Mouse (Mus musculus) midbrain, embryonic 14.5 days (tissue): ENCODE measurements around the gene Pak6. TPM values are rescaled to one million over a fixed set of nuclear protein-coding genes. Genes with fewer than 3 reads are reported as not detected.
A peak's percentile ranks its signal among the peaks of the same experiment; 100 is the strongest.

Source experiments
- ATAC-seq: fragments of 200-750 bp; cut with Nextera tagmentation; 2 replicates; pipeline ENCODE4 v1.8.0; 2017; ENCODE audit warnings: moderate number of reproducible peaks, moderate library complexity; ENCODE audit not compliant: low FRiP score, low TSS enrichment
- DNase-seq: peaks from one replicate; pipeline ENCODE4 v3.0.0-alpha.2; 2015
- H3K27ac ChIP-seq: fragments of 300-500 bp; sonication (generic); replicated peaks from 2 replicates; pipeline ENCODE4 v1.5.1; 2014; ENCODE audit warnings: mild to moderate bottlenecking, low read depth, low read length, moderate library complexity
- H3K27me3 ChIP-seq: fragments of 300-500 bp; sonication (generic); 2 replicates; pipeline ENCODE4 v1.6.1; 2014; ENCODE audit warnings: low read length, control low read depth, mixed read lengths; ENCODE audit not compliant: control insufficient read depth, insufficient read depth
- H3K36me3 ChIP-seq: fragments of 300-500 bp; sonication (generic); 2 replicates; pipeline ENCODE4 v1.6.1; 2014; ENCODE audit warnings: low read length, control low read depth; ENCODE audit not compliant: control insufficient read depth, insufficient read depth
- H3K4me1 ChIP-seq: fragments of 300-500 bp; sonication (generic); 2 replicates; pipeline ENCODE4 v1.6.1; 2014; ENCODE audit warnings: mild to moderate bottlenecking, antibody characterized with exemption, low read length, control low read depth; ENCODE audit not compliant: control insufficient read depth, insufficient read depth
- H3K4me2 ChIP-seq: fragments of 300-500 bp; sonication (generic); 2 replicates; pipeline ENCODE4 v1.6.1; 2014; ENCODE audit warnings: mild to moderate bottlenecking, low read length, moderate library complexity
- H3K4me3 ChIP-seq: fragments of 300-500 bp; sonication (generic); replicated peaks from 2 replicates; pipeline ENCODE4 v1.5.1; 2014; ENCODE audit warnings: low read depth, low read length
- H3K9ac ChIP-seq: fragments of 300-500 bp; sonication (generic); replicated peaks from 2 replicates; pipeline ENCODE4 v1.6.1; 2014; ENCODE audit warnings: mild to moderate bottlenecking, low read length, moderate library complexity
- H3K9me3 ChIP-seq: fragments of 300-500 bp; sonication (generic); 2 replicates; pipeline ENCODE4 v1.6.1; 2016; ENCODE audit warnings: low read length, control low read depth, mixed read lengths; ENCODE audit not compliant: control insufficient read depth
- WGBS: fragments of 180-500 bp; shearing (Covaris S2); extraction: QIAGEN DNeasy Blood & Tissue Kit; methylation state at CpG from one replicate; pipeline ENCODE4 v1.1.7; 2014; 5-methylcytosine and 5-hydroxymethylcytosine counted together
- polyA plus RNA-seq: library from polyadenylated mRNA; unstranded; fragments of >200 nt; fragmentation: Nextera tagmentation; extraction: Ambion mirVana; gene quantifications from 2 replicates; pipeline ENCODE4 v1.2.1, GENCODE M21; 2014

Pak6 gene
- polyA plus RNA-seq, 1 experiment from 2014 or later = 32.4 TPM

- no peaks in the 10 kb centered on the region for H3K36me3 ChIP-seq
- WGBS = 57% methylated on average over 8 of the region's 8 CpGs
Measured at GRCm38 (mm10) chr2:118682544-118683260, 19.6 kb downstream of the Pak6 start.

GRCm38 (mm10) chr2:118685088-118685487 lies 22.0 kb downstream of the Pak6 start:
- H3K27me3 ChIP-seq = no peaks in the 10 kb centered on the region
- 93% methylated on average over 4 of the region's 4 CpGs for WGBS
- H3K4me1 ChIP-seq = no peaks in the 10 kb centered on the region
- H3K27ac ChIP-seq = no peak overlapping the region
- no peak overlapping the region for H3K9ac ChIP-seq
- no peak for DNase-seq
- H3K36me3 ChIP-seq = peaks cover 3% of the 10 kb centered on the region; the same call in 1 of the 2 replicates
- no peak overlapping the region for H3K4me2 ChIP-seq
- no peak for ATAC-seq
- H3K9me3 ChIP-seq = no peaks in the 10 kb centered on the region
- H3K4me3 ChIP-seq = no peak overlapping the region

More at GRCm38 (mm10) chr2:118682544-118683260, 19.6 kb downstream of the Pak6 start:
- Histone ChIP-seq H3K4me1 (peaks cover under 1% of the 10 kb centered on the region; the same call in 1 of the 2 replicates), H3K27me3 (peaks cover 14% of the 10 kb centered on the region), H3K4me3 (no peak overlapping the region), H3K4me2 (no peak overlapping the region), H3K27ac (no peak overlapping the region), H3K9ac (no peak overlapping the region), H3K9me3 (no peaks in the 10 kb centered on the region)
- ATAC-seq (no peak), DNase-seq (no peak)

GRCm38 (mm10) chr2:118686693-118687092 lies 23.6 kb downstream of the Pak6 start:
- Histone ChIP-seq H3K27ac (no peak overlapping the region), H3K9me3 (no peaks in the 10 kb centered on the region), H3K27me3 (no peaks in the 10 kb centered on the region), H3K4me2 (no peak overlapping the region), H3K36me3 (peaks cover 5% of the 10 kb centered on the region; the same call in 1 of the 2 replicates), H3K4me1 (no peaks in the 10 kb centered on the region), H3K4me3 (no peak overlapping the region), H3K9ac (no peak overlapping the region)
- ATAC-seq (no peak), DNase-seq (no peak)
- 84% methylated on average over 8 of the region's 8 CpGs for WGBS

DNA sequence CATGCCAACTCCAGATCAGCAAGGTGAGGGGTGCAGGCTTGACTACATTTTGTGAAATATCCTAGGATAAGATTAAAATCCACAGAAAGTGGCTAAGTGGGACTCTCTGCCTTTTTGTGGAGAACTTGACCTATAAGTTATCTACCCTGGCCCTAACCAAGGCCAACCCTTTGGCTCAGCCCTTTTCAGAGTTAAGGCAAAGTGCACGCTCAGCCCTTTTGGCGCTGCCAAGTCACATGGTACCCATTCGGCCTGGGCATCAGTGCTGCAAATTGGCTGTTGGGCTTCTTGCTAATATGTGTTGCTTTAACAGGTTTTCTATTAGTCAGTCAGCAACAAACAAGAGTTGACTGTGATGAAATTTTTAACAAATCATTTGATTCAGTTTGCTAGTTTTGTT lies 24.7 kb downstream of the Pak6 start:
- Histone ChIP-seq H3K4me3 (no peak overlapping the region), H3K36me3 (peaks cover 5% of the 10 kb centered on the region; the same call in 1 of the 2 replicates), H3K4me1 (no peaks in the 10 kb centered on the region), H3K27ac (no peak overlapping the region), H3K4me2 (no peak overlapping the region), H3K27me3 (no peaks in the 10 kb centered on the region), H3K9me3 (no peaks in the 10 kb centered on the region), H3K9ac (no peak overlapping the region)
- DNase-seq (no peak), ATAC-seq (no peak)
- 90% methylated on average over 3 of the region's 3 CpGs for WGBS

- no peak overlapping the region for H3K27ac ChIP-seq
- no peaks in the 10 kb centered on the region for H3K9me3 ChIP-seq
- ATAC-seq = no peak
Measured at GRCm38 (mm10) chr2:118689875-118690274, 26.8 kb downstream of the Pak6 start.

GRCm38 (mm10) chr2:118693370-118693966 lies 30.4 kb downstream of the Pak6 start:
- Histone ChIP-seq H3K4me1 (no peaks in the 10 kb centered on the region), H3K27ac (no peak overlapping the region), H3K36me3 (peaks cover 5% of the 10 kb centered on the region; the same call in 1 of the 2 replicates), H3K4me3 (no peak overlapping the region), H3K9ac (no peak overlapping the region), H3K4me2 (no peak overlapping the region), H3K9me3 (no peaks in the 10 kb centered on the region), H3K27me3 (peaks cover 13% of the 10 kb centered on the region; the same call in 1 of the 2 replicates)
- no peak for DNase-seq
- 85% methylated on average over 19 of the region's 19 CpGs for WGBS
- ATAC-seq = no peak

More at GRCm38 (mm10) chr2:118689875-118690274, 26.8 kb downstream of the Pak6 start:
- Histone ChIP-seq H3K4me1 (no peaks in the 10 kb centered on the region), H3K27me3 (no peaks in the 10 kb centered on the region), H3K9ac (no peak overlapping the region), H3K36me3 (peaks cover 5% of the 10 kb centered on the region; the same call in 1 of the 2 replicates), H3K4me3 (no peak overlapping the region), H3K4me2 (no peak overlapping the region)
- WGBS = 81% methylated on average over 10 of the region's 10 CpGs
- no peak for DNase-seq

DNA sequence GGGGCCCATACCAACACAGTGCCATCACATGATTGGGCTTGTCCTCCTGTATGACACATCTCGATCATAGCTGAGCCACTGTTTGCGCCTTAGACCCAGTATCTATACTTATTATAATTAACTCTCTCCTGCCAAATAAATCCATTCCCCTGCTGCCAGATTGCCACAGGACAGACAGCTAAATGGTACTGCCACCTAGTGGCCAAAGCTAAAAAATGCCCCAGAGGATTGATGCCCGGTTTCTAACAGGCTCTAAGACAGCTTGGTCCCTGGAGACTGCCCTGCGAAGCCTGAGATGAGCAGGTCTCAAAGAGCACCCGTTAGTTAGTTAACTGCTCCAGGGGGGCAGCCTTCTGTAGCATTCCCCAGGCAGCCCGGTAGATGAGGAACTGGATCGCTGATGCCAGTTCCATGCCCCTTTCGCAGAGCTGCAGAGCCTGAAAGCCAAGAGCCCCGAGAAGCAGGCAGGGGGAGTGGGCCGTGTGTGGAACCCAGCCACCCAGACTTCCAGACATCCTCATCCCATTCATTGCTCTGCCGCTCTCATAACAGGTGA lies 32.7 kb downstream of the Pak6 start:
- H3K27ac ChIP-seq = no peak overlapping the region
- peaks cover 29% of the 10 kb centered on the region for H3K27me3 ChIP-seq
- WGBS = 23% methylated on average over 11 of the region's 11 CpGs
- no peak for ATAC-seq
- no peak overlapping the region for H3K4me3 ChIP-seq
- no peaks in the 10 kb centered on the region for H3K9me3 ChIP-seq
- H3K9ac ChIP-seq = no peak overlapping the region
- H3K36me3 ChIP-seq = no peaks in the 10 kb centered on the region
- H3K4me1 ChIP-seq = 0 out of 2 replicates have a peak, but pooled peaks cover 7% of the 10 kb centered on the region
- DNase-seq = peak; percentile 86
- no peak overlapping the region for H3K4me2 ChIP-seq

DNA sequence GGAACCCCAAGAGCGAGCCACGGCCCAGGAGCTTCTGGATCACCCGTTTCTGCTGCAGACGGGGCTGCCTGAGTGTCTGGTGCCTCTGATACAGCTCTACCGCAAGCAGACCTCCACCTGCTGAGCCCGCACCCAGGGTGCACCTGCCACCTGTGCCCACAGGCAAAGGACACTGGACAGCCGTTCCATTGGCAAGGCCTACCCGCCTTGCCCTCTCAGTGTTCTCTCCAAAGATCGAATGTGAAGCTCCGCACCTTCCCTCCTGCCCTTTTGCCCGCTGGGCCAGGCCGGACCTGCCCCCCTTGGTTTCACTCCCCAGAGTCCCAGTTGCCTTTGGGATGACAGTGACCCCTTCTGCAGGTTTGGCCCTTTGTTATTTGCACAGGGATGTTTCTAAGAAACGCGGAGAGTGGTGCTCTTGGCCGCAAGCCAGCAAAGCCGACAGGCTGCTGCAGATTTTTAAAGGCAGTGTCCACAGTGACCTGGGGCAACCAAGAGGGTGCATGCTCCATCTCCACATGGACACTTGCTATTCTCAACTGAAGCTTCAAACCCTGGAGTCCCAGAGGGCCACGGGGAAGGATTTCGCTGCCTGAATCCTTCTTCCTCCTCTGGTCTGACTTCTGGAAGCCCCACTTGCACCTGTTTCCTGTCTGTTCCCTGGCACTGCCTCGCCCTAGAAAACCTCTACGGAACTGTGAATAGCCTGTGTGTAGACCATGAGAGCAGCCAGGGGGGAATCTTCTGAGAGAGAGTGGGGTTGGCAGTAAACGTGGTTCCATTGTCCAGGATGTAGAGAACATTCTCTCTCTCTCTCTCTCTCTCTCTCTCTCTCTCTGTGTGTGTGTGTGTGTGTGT lies 33.6 kb downstream of the Pak6 start:
- no peak overlapping the region for H3K27ac ChIP-seq
- ATAC-seq (no peak), DNase-seq (no peak)
- WGBS = 45% methylated on average over 21 of the region's 21 CpGs
- H3K27me3 ChIP-seq = peaks cover 39% of the 10 kb centered on the region
- H3K36me3 ChIP-seq = no peaks in the 10 kb centered on the region
- no peak overlapping the region for H3K4me3 ChIP-seq
- H3K9ac ChIP-seq = no peak overlapping the region; the same call in 1 of the 2 replicates
- no peak overlapping the region for H3K4me2 ChIP-seq
- 0 out of 2 replicates have a peak, but pooled peaks cover 9% of the 10 kb centered on the region for H3K4me1 ChIP-seq
- H3K9me3 ChIP-seq = no peaks in the 10 kb centered on the region
